Mouse (Mus musculus) ES-Bruce4 (cell line): Measurements from ENCODE around the gene Mum1.

Experiments used
- CTCF ChIP-seq: IDR thresholded peaks from one replicate; pipeline ENCODE4 v1.8.1; 2011; ENCODE audit warnings: low read depth, low read length
- EP300 ChIP-seq: IDR thresholded peaks from 2 replicates; pipeline ENCODE4 v1.6.1; 2011; ENCODE audit warnings: low read depth, low read length; ENCODE audit not compliant: insufficient read depth
- POLR2A ChIP-seq: IDR thresholded peaks from one replicate; pipeline ENCODE4 v1.8.1; 2011; ENCODE audit warnings: low read length; ENCODE audit not compliant: insufficient read depth

- TF ChIP-seq POLR2A: no peak
- no peak for TF ChIP-seq CTCF
- no peak for TF ChIP-seq EP300
These were observed 45.9 kb upstream of the Mum1 start for GRCm38 (mm10) chr10:80180288-80180687.
